Mouse (Mus musculus) stomach, postnatal 0 days (tissue): Measurements from ENCODE around the gene Kcnip4.

Source experiments
- CTCF ChIP-seq: IDR thresholded peaks from 2 replicates; pipeline ENCODE4 v1.5.1; 2016; ENCODE audit warnings: antibody characterized with exemption, low read depth, mild to moderate bottlenecking, moderate library complexity
- EP300 ChIP-seq: optimal IDR thresholded peaks from 2 replicates; pipeline ENCODE3; 2016; ENCODE audit warnings: antibody characterized with exemption

DNA sequence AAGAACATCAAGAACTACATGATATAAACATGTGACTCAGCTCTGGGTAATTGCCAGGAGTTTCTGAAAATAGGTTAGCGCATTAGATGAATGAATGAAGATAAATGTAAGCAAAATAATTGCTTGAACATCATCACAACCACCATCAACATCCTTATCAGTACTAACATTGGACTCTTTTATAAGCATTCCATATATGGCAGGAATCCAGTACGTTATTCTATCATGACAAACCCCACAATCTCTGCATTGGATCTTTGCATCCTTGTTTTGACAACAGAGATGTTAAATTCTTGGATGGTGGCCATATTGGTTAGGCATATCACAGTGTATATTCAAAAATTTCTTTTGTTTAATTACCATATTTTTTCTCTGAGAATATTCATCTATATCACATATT, 375.0 kb downstream of the Kcnip4 start:
- TF ChIP-seq CTCF = no peak
- no peak for TF ChIP-seq EP300
